Mouse (Mus musculus) spleen, adult 2 months (tissue): ENCODE measurements at regions not wholly inside any gene's neighbourhood (a gene's known extent, or its start where the extent isn't known, plus 50 kb on each side); places are given as distances from the start of the nearest gene placed in this dataset.

Experiments used
- CTCF ChIP-seq: fragments of 200-500 bp; IDR thresholded peaks from 2 replicates; pipeline ENCODE4 v1.5.1; 2011; ENCODE audit warnings: mild to moderate bottlenecking, inconsistent platforms; ENCODE audit not compliant: insufficient read depth, insufficient read length, insufficient replicate concordance; ENCODE audit errors: extremely low read depth
- POLR2A ChIP-seq: fragments of 200-500 bp; IDR thresholded peaks from 2 replicates; pipeline ENCODE4 v1.6.1; 2011; ENCODE audit warnings: low read depth, low read length, inconsistent platforms

GRCm38 (mm10) chr6:99932923-99933322 lies 206.7 kb upstream of the Prok2 start:
- TF ChIP-seq CTCF (no peak), POLR2A (no peak)
